Mouse (Mus musculus) midbrain, postnatal 0 days (tissue): ENCODE measurements around the gene Fancm. TPM values are rescaled to one million over a fixed set of nuclear protein-coding genes. Genes with fewer than 3 reads are reported as not detected.
"Not testable (repeated sequence)": the region's sequence is repeated elsewhere in the genome, so short reads cannot be mapped to it uniquely, and the experiment has no call there.

Source experiments
- ATAC-seq: fragments of 200-750 bp; cut with Nextera tagmentation; 2 replicates; pipeline ENCODE4 v1.8.0; 2017; ENCODE audit warnings: moderate number of reproducible peaks, mild to moderate bottlenecking, moderate TSS enrichment, moderate library complexity; ENCODE audit not compliant: low FRiP score
- DNase-seq: peaks from one replicate; pipeline ENCODE4 v3.0.0-alpha.2; 2015; ENCODE audit warnings: low spot score
- H3K27ac ChIP-seq: fragments of 300-500 bp; sonication (generic); 2 replicates; pipeline ENCODE4 v1.5.1; 2014; ENCODE audit warnings: low read depth, mild to moderate bottlenecking, low read length, mixed read lengths
- H3K27me3 ChIP-seq: fragments of 300-500 bp; sonication (generic); 2 replicates; pipeline ENCODE4 v1.6.1; 2014; ENCODE audit warnings: low read length, control low read depth, mixed read lengths; ENCODE audit not compliant: insufficient read depth
- H3K36me3 ChIP-seq: fragments of 300-500 bp; sonication (generic); 2 replicates; pipeline ENCODE4 v1.6.1; 2014; ENCODE audit warnings: low read length, control low read depth, mixed read lengths; ENCODE audit not compliant: insufficient read depth
- H3K4me1 ChIP-seq: fragments of 300-500 bp; sonication (generic); 2 replicates; pipeline ENCODE4 v1.6.1; 2014; ENCODE audit warnings: mild to moderate bottlenecking, control low read depth, antibody characterized with exemption, low read length, mixed read lengths; ENCODE audit not compliant: insufficient read depth
- H3K4me2 ChIP-seq: fragments of 300-500 bp; sonication (generic); 2 replicates; pipeline ENCODE4 v1.6.1; 2014; ENCODE audit warnings: low read depth, mild to moderate bottlenecking, low read length, mixed read lengths; ENCODE audit not compliant: poor library complexity, severe bottlenecking
- H3K4me3 ChIP-seq: fragments of 300-500 bp; sonication (generic); 2 replicates; pipeline ENCODE4 v1.5.1; 2014; ENCODE audit warnings: low read depth, mild to moderate bottlenecking, low read length, moderate library complexity
- H3K9ac ChIP-seq: fragments of 300-500 bp; sonication (generic); replicated peaks from 2 replicates; pipeline ENCODE4 v1.6.1; 2014; ENCODE audit warnings: mild to moderate bottlenecking, low read length, moderate library complexity, mixed read lengths; ENCODE audit not compliant: poor library complexity, severe bottlenecking
- H3K9me3 ChIP-seq: fragments of 300-500 bp; sonication (generic); 2 replicates; pipeline ENCODE4 v1.6.1; 2016; ENCODE audit warnings: low read length, control low read depth
- CTCF ChIP-seq: IDR thresholded peaks from 2 replicates; pipeline ENCODE4 v1.5.1; 2016; ENCODE audit warnings: antibody characterized with exemption, mild to moderate bottlenecking
- WGBS: fragments of 180-500 bp; shearing (Covaris S2); extraction: QIAGEN DNeasy Blood & Tissue Kit; methylation state at CpG from one replicate; pipeline ENCODE4 v1.1.7; 2014; 5-methylcytosine and 5-hydroxymethylcytosine counted together
- polyA plus RNA-seq: library from polyadenylated mRNA; unstranded; fragments of >200 nt; fragmentation: Nextera tagmentation; extraction: Ambion mirVana; gene quantifications from 2 replicates; pipeline ENCODE4 v1.2.1, GENCODE M21; 2015
- total RNA-seq: library from RNA; depleted of rRNA; stranded (reverse); fragments of >200 nt; gene quantifications from 2 replicates; pipeline ENCODE4 v1.2.3, GENCODE M21; 2014; rRNA removed

Fancm gene
- total and polyA plus RNA-seq, 2 experiments from 2014 or later: 6.5 to 20.5 TPM

GRCm38 (mm10) chr12:65172021-65172951 lies 96.9 kb downstream of the Fancm start, which contains the start of gene Mis18bp1:
Gene Mis18bp1 (minus strand): TSS chr12:65172604.
- ATAC-seq (peak; percentile 99), DNase-seq (peak; percentile 97)
- H3K4me1 ChIP-seq: no peaks in the 10 kb centered on the region
- H3K4me2 ChIP-seq: peak within 1 kb of the TSS; percentile 78
- TF ChIP-seq CTCF: no peak
- WGBS: under 1% methylated on average over 69 of the region's 70 CpGs
- H3K36me3 ChIP-seq: no peaks in the 10 kb centered on the region
- H3K9me3 ChIP-seq: no peaks in the 10 kb centered on the region
- H3K9ac ChIP-seq: peak within 1 kb of the TSS; percentile 57
- peak within 1 kb of the TSS; percentile 67 for H3K4me3 ChIP-seq
- H3K27me3 ChIP-seq: no peaks in the 10 kb centered on the region
- H3K27ac ChIP-seq: peak within 1 kb of the TSS; percentile 80

GRCm38 (mm10) chr12:65172959-65173358 lies 97.6 kb downstream of the Fancm start:
- Histone ChIP-seq H3K27ac (peak overlapping the region; percentile 80; the same call in 1 of the 2 replicates), H3K4me2 (peak overlapping the region; percentile 28), H3K4me3 (peak overlapping the region; percentile 67)
- 29% methylated on average over 8 of the region's 8 CpGs for WGBS
- not testable (repeated sequence) for H3K9me3 ChIP-seq, H3K27me3 ChIP-seq, H3K36me3 ChIP-seq, DNase-seq, H3K9ac ChIP-seq, H3K4me1 ChIP-seq
- ATAC-seq: peak; percentile 44; the same call in 1 of the 2 replicates
- TF ChIP-seq CTCF: peak; percentile 72

GRCm38 (mm10) chr12:65173736-65174135 lies 98.3 kb downstream of the Fancm start:
- TF ChIP-seq CTCF: no peak
- 92% methylated on average over 5 of the region's 5 CpGs for WGBS
- no peaks in the 10 kb centered on the region for H3K9me3 ChIP-seq
- no peak overlapping the region for H3K9ac ChIP-seq
- H3K27me3 ChIP-seq: no peaks in the 10 kb centered on the region
- H3K4me2 ChIP-seq: no peak overlapping the region
- H3K27ac ChIP-seq: no peak overlapping the region
- H3K36me3 ChIP-seq: no peaks in the 10 kb centered on the region
- DNase-seq (no peak), ATAC-seq (no peak)
- H3K4me1 ChIP-seq: no peaks in the 10 kb centered on the region
- no peak overlapping the region for H3K4me3 ChIP-seq

Other genes starting within 250 kb of the Fancm start
- 16.2 and 17.7 TPM in 2 replicates for gene Gm527, start 157.7 kb upstream of the Fancm start, total RNA-seq
- gene Gm527, start 157.7 kb upstream of the Fancm start, polyA plus RNA-seq: 2.0 and 2.4 TPM in 2 replicates
- gene Klhl28, start 110.1 kb upstream of the Fancm start, total RNA-seq: 21.3 and 25.4 TPM in 2 replicates
- 22.6 and 23.4 TPM in 2 replicates for gene Klhl28, start 110.1 kb upstream of the Fancm start, polyA plus RNA-seq
- gene Togaram1, start 109.8 kb upstream of the Fancm start, total RNA-seq: 27.1 and 34.1 TPM in 2 replicates
- 14.6 and 16.1 TPM in 2 replicates for gene Togaram1, start 109.8 kb upstream of the Fancm start, polyA plus RNA-seq
- 38.3 and 52.2 TPM in 2 replicates for gene Prpf39, start 39.3 kb upstream of the Fancm start, total RNA-seq
- gene Prpf39, start 39.3 kb upstream of the Fancm start, polyA plus RNA-seq: 32.6 and 40.7 TPM in 2 replicates
- gene Fkbp3, start 1.6 kb upstream of the Fancm start, total RNA-seq: 164 and 285 TPM in 2 replicates
- gene Fkbp3, start 1.6 kb upstream of the Fancm start, polyA plus RNA-seq: 443 and 445 TPM in 2 replicates
- gene Mis18bp1, start 97.0 kb downstream of the Fancm start, total RNA-seq: 2.6 and 4.3 TPM in 2 replicates
- 4.5 and 4.7 TPM in 2 replicates for gene Mis18bp1, start 97.0 kb downstream of the Fancm start, polyA plus RNA-seq
- not detected in 2 replicates for gene Wdr20rt, start 149.9 kb downstream of the Fancm start, total RNA-seq
- not detected in 2 replicates for gene Wdr20rt, start 149.9 kb downstream of the Fancm start, polyA plus RNA-seq